Mouse (Mus musculus) kidney, embryonic 14.5 days (tissue): ENCODE measurements around the gene Sh2b1. TPM values are rescaled to one million over a fixed set of nuclear protein-coding genes. Genes with fewer than 3 reads are reported as not detected.
A peak's percentile ranks its signal among the peaks of the same experiment; 100 is the strongest.

Source experiments
- ATAC-seq: fragments of 200-750 bp; cut with Nextera tagmentation; 2 replicates; pipeline ENCODE4 v1.8.0; 2017; ENCODE audit warnings: moderate number of reproducible peaks, mild to moderate bottlenecking, moderate TSS enrichment, moderate library complexity; ENCODE audit not compliant: low FRiP score, low TSS enrichment
- H3K27ac ChIP-seq: fragments of 300-500 bp; sonication (generic); 2 replicates; pipeline ENCODE4 v1.5.1; 2014; ENCODE audit warnings: low read depth, mild to moderate bottlenecking, low read length, moderate library complexity, mixed read lengths
- H3K27me3 ChIP-seq: fragments of 300-500 bp; sonication (generic); 2 replicates; pipeline ENCODE4 v1.6.1; 2014; ENCODE audit warnings: mild to moderate bottlenecking, low read length; ENCODE audit not compliant: control insufficient read depth, insufficient read depth
- H3K36me3 ChIP-seq: fragments of 300-500 bp; sonication (generic); 2 replicates; pipeline ENCODE4 v1.6.1; 2014; ENCODE audit warnings: low read length, mixed read lengths; ENCODE audit not compliant: control insufficient read depth, insufficient read depth
- H3K4me1 ChIP-seq: fragments of 300-500 bp; sonication (generic); 2 replicates; pipeline ENCODE4 v1.6.1; 2014; ENCODE audit warnings: low read length, mixed read lengths; ENCODE audit not compliant: control insufficient read depth, insufficient read depth
- H3K4me2 ChIP-seq: fragments of 300-500 bp; sonication (generic); replicated peaks from 2 replicates; pipeline ENCODE4 v1.6.1; 2014; ENCODE audit warnings: low read depth, mild to moderate bottlenecking, low read length
- H3K4me3 ChIP-seq: fragments of 300-500 bp; sonication (generic); 2 replicates; pipeline ENCODE4 v1.5.1; 2014; ENCODE audit warnings: mild to moderate bottlenecking, low read length
- H3K9ac ChIP-seq: fragments of 300-500 bp; sonication (generic); 2 replicates; pipeline ENCODE4 v1.6.1; 2014; ENCODE audit warnings: low read depth, mild to moderate bottlenecking, low read length, moderate library complexity
- H3K9me3 ChIP-seq: fragments of 300-500 bp; sonication (generic); 2 replicates; pipeline ENCODE4 v1.6.1; 2016; ENCODE audit warnings: low read length; ENCODE audit not compliant: control insufficient read depth
- WGBS: fragments of 180-500 bp; shearing (Covaris S2); extraction: QIAGEN DNeasy Blood & Tissue Kit; methylation state at CpG from one replicate; pipeline ENCODE4 v1.1.7; 2014; 5-methylcytosine and 5-hydroxymethylcytosine counted together
- polyA plus RNA-seq: library from polyadenylated mRNA; unstranded; fragments of >200 nt; fragmentation: Nextera tagmentation; extraction: Ambion mirVana; gene quantifications from 2 replicates; pipeline ENCODE4 v1.2.1, GENCODE M21; 2014

The Sh2b1 gene
- polyA plus RNA-seq = 36.9 and 47.1 TPM in 2 replicates

DNA sequence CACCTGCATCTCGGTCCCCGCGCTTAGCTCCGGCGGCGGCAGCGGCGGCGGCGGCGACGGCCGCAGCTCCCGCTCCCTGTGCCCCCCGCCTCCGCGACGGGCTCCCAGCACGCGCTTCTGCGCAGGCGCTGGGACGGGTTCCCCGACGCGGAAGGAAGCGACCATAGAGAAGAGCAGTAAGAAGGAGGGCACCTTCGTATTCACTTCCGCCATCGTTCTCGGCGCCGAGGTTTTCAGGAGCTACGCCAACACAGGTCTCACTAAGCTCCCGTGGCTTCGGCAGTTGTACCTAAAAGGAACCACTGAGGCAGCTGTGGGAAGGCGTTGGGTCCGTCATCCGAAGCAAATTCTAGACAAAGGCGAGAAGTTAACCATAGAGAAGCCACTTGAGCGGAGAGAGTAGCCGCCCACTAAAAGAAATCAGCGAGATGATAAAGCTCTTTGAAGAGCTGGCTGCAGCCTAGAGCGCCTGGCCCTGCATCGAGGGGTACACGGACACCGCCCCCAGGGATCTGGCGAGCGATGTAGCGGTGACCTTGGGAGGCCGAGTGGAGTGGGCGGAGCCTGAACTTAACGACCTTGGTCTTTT is at the start of gene Sh2b1:
TSS of gene Sh2b1 (minus strand) at position 432 of the 589 bp plus-strand sequence.
- H3K9me3 ChIP-seq = no peaks in the 10 kb centered on the region
- WGBS = under 1% methylated on average over 53 of the region's 53 CpGs
- H3K4me3 ChIP-seq = peak within 1 kb of the TSS; percentile 95
- H3K36me3 ChIP-seq = peaks cover 27% of the 10 kb centered on the region
- peak within 1 kb of the TSS; percentile 62 for H3K4me2 ChIP-seq
- peak; percentile 93 for ATAC-seq
- peak within 1 kb of the TSS; percentile 97 for H3K9ac ChIP-seq
- no peaks in the 10 kb centered on the region for H3K27me3 ChIP-seq
- H3K27ac ChIP-seq = peak within 1 kb of the TSS; percentile 95
- peaks cover 9% of the 10 kb centered on the region for H3K4me1 ChIP-seq

DNA sequence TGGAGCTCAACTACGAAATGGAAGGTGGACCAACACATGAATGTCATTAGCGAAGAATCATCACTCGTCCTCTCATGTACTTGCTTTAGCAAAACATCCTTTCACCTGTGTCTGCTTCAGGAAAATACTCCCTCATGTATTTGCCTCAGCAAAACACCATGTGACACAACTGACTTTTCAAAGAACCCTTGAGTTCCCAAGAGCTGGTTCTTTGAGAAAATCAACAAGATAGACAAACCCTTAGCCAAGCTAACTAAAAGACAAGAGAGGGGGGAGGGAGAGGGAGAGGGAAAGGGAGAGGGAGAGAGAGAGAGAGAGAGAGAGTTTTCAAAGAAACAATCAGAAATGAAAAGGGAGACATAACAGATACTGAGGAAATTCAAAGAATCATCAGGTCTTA is 48.1 kb upstream of the Sh2b1 start:
- WGBS = 83% methylated on average over 3 of the region's 3 CpGs
- no peaks in the 10 kb centered on the region for H3K27me3 ChIP-seq
- no peak overlapping the region for H3K4me3 ChIP-seq

DNA sequence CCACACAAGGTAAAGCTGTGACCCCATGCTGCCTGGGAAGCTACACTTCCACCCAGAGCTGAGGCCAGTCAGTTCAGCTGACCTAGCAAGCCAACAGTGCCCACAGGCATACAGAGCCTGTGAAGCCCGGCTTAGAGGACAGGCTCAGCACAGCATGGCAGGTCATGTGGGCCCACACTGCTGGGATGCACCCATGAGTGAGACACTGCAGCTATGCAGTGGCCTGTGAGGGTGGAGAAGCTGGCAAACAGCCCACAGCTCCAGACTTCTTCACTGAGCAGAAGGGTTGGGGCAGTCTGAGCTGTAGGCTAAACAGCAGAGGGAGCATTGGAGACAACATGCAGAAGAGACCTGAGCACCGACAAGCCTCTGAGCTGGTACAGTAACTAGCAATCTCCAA is 44.3 kb upstream of the Sh2b1 start:
- Histone ChIP-seq H3K9me3 (no peaks in the 10 kb centered on the region), H3K36me3 (no peaks in the 10 kb centered on the region), H3K27me3 (no peaks in the 10 kb centered on the region), H3K4me2 (no peak overlapping the region), H3K27ac (no peak overlapping the region), H3K4me1 (no peaks in the 10 kb centered on the region), H3K4me3 (no peak overlapping the region), H3K9ac (no peak overlapping the region)
- no peak for ATAC-seq
- 70% methylated on average over 2 of the region's 2 CpGs for WGBS

More for the DNA sequence above, 48.1 kb upstream of the Sh2b1 start:
- no peak for ATAC-seq
- no peaks in the 10 kb centered on the region for H3K4me1 ChIP-seq
- H3K9me3 ChIP-seq = no peaks in the 10 kb centered on the region
- no peak overlapping the region for H3K9ac ChIP-seq
- H3K36me3 ChIP-seq = no peaks in the 10 kb centered on the region
- H3K4me2 ChIP-seq = no peak overlapping the region
- H3K27ac ChIP-seq = no peak overlapping the region

DNA sequence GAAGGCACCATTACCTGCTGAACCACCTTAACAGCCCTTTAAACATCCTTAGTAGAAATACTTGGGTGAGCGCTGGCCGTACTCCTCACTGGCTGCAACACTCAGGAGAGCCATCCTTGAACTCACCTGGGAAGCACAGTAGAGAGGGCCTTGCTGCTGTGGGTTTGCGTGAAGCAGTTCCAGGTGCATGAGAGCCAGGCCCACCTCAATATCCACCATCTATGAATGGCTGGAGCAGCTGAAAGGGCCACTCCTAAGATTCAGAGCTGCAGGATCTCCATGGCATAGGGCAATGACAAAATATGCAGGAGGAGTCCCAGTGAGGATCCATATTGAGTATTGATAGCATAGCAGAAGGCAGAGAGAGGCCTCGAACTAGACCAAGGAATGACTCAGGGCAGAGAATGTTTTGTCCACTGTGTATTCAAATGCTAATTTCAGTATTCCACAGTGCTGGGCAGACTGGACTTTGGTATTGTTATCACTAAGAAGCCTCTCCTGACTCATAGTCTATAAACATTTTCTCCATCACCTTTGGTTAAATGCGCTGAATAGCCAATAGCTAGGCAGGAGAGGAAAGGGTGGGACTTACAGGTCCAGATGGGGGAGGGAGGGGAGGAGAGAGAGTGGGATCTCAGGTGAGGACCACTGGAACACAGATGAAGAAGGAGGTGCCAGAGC is 43.2 kb upstream of the Sh2b1 start:
- ATAC-seq = no peak
- Histone ChIP-seq H3K27me3 (no peaks in the 10 kb centered on the region), H3K9ac (no peak overlapping the region), H3K9me3 (no peaks in the 10 kb centered on the region), H3K4me2 (no peak overlapping the region), H3K36me3 (no peaks in the 10 kb centered on the region), H3K4me1 (no peaks in the 10 kb centered on the region), H3K27ac (no peak overlapping the region), H3K4me3 (no peak overlapping the region)
- 89% methylated on average over 5 of the region's 5 CpGs for WGBS

DNA sequence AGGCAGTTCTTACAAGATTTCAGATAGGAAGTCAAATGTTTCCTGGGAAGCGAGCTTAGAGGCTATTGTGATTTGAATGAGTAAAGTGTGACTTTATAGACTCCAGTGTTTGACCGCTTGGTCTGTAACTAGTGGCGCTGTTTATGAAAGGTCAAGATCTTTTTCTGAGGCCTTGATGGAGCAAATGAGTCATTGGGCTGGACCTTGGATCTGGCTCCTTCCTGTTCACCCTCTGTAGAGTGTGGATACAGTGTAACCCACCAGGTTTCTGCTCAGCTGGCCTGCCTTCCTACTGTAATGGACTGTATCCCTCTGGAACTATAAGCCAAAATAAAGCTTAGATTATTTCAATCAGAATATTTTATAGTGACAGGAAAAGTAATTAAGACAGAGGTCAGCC is 36.1 kb upstream of the Sh2b1 start:
- Histone ChIP-seq H3K9ac (no peak overlapping the region), H3K27ac (no peak overlapping the region), H3K4me2 (no peak overlapping the region), H3K4me1 (no peaks in the 10 kb centered on the region), H3K27me3 (no peaks in the 10 kb centered on the region), H3K4me3 (no peak overlapping the region), H3K9me3 (no peaks in the 10 kb centered on the region), H3K36me3 (no peaks in the 10 kb centered on the region)
- no peak for ATAC-seq
- 84% methylated on average over 3 of the region's 3 CpGs for WGBS

DNA sequence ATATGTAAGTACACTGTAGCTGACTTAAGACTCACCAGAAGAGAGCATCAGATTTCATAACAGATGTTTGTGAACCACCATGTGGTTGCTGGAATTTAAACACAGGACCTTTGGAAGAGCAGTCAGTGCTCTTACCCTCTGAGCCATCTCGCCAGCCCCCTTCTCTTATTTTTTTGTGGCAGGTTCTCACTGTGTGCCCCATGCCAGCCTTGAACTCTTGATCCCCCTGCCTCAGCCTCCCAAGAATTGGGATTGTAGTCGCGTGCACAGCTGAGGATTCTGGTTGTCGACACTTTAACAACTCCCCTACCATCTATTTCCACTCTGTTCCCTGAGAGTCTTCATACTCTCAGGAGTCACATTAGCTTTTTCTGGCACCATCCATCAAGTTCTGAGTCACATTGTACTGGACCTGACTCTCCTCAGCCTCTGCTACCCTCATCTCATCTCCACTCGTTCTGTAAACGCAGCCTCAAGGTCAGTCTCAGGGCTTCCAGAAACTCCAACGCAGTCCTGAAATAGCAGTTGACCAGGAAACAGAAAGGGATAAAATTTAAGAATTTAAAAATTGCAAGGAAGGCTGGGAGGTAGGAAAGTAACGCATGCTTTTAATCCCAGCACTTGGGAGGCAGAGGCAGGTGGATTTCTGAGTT is 32.0 kb upstream of the Sh2b1 start:
- no peaks in the 10 kb centered on the region for H3K27me3 ChIP-seq
- no peak for ATAC-seq

DNA sequence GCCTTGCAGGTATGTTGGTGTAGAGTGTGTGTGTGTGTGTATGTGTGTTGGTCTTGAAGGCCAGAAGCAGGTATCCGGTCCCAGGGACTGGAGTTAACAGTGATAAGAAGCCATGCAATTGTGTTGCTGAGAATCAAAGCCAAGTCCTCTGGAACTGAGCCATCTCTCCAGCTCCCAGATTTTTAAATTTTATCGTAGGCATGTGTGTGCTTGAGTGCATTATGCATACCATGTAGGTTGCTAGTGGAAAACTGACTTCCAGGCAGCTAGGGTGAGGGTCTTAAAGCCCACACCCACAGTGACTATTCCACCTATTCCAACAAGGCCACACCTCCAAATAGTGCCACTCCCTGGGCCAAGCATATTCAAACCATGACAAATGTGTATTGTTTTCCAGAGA is 29.7 kb upstream of the Sh2b1 start:
- Histone ChIP-seq H3K27me3 (no peaks in the 10 kb centered on the region), H3K9ac (no peak overlapping the region), H3K27ac (no peak overlapping the region), H3K36me3 (peaks cover 14% of the 10 kb centered on the region), H3K4me1 (no peaks in the 10 kb centered on the region; the same call in 1 of the 2 replicates), H3K4me3 (no peak overlapping the region), H3K4me2 (no peak overlapping the region), H3K9me3 (no peaks in the 10 kb centered on the region)
- ATAC-seq = no peak
- 92% methylated on average over 2 of the region's 2 CpGs for WGBS

More for the DNA sequence above, 32.0 kb upstream of the Sh2b1 start:
- no peak overlapping the region for H3K27ac ChIP-seq
- no peaks in the 10 kb centered on the region for H3K9me3 ChIP-seq
- no peaks in the 10 kb centered on the region for H3K4me1 ChIP-seq
- 79% methylated on average over 8 of the region's 8 CpGs for WGBS
- no peaks in the 10 kb centered on the region for H3K36me3 ChIP-seq
- H3K9ac ChIP-seq = no peak overlapping the region
- no peak overlapping the region for H3K4me2 ChIP-seq
- no peak overlapping the region for H3K4me3 ChIP-seq

DNA sequence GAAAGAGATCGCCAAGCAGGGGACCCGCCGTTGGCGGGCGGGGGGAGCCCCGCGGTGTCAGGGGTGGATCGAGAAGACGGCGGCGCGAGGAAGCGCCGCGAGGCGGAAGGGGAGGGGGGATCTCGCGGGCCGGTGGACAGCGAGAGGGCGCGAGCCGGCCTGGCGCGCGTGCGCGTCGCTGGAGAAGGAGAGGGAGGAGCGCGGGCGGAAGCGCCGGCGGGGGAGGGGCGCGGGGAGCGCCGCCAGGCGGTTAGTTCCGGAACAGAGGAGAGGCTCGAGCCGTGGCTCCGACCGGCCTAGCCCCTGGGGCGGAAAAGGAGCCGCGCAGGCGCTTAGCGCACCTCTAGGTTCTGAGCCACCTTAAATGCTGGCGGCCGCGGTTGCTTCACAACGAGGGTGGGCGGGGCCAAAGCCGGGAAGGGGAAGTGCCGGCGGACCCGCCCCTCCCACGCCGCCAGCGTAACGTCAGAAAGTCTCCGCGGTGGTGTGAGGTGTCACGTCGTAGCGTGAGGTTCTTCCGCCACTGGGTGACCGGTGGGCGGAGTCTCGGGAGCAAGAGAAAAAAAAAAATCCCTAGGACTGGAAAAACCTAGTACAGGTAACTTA is 28.2 kb upstream of the Sh2b1 start, which contains the start of gene Atxn2l:
TSS of gene Atxn2l (minus strand) at position 165 of the 606 bp plus-strand sequence.
- H3K27ac ChIP-seq = peak within 1 kb of the TSS; percentile 100
- no peaks in the 10 kb centered on the region; the same call in 1 of the 2 replicates for H3K4me1 ChIP-seq
- WGBS = under 1% methylated on average over 59 of the region's 72 CpGs
- no peaks in the 10 kb centered on the region for H3K9me3 ChIP-seq
- H3K4me3 ChIP-seq = peak within 1 kb of the TSS; percentile 100
- H3K36me3 ChIP-seq = peaks cover 29% of the 10 kb centered on the region
- peak within 1 kb of the TSS; percentile 61 for H3K4me2 ChIP-seq
- peak; percentile 92 for ATAC-seq
- H3K9ac ChIP-seq = peak within 1 kb of the TSS; percentile 100
- H3K27me3 ChIP-seq = no peaks in the 10 kb centered on the region
